Mouse (Mus musculus) kidney, adult 11 months (tissue): ENCODE data around the gene Atp5j2.
"Not testable (repeated sequence)": the region's sequence is repeated elsewhere in the genome, so short reads cannot be mapped to it uniquely, and the experiment has no call there.

ENCODE experiments used
- DNase-seq: peaks from one replicate; pipeline ENCODE4 v3.0.0; 2022

Atp5j2 gene

DNA sequence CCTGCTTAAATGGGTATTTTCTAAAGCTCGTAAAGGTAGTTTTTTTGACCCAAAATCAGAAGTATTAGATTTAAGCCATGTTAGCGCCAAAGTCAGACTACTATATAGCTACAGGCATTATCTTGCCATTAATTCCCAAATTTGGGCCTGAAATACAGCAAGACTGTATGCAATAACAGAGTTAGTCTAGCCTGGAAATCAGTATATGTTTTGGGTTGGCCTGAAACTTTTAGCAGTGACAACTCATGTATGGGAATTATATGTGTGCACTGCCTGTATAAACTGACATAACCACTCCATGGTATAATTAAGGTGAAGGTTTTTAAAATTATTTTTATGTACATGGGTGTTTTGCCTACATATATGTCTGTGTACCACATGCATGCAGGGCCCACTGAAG, at the start of gene Atp5j2:
Gene Atp5j2 (minus strand): TSS at position 101 of the 400 bp plus-strand sequence.
- DNase-seq: no peak

DNA sequence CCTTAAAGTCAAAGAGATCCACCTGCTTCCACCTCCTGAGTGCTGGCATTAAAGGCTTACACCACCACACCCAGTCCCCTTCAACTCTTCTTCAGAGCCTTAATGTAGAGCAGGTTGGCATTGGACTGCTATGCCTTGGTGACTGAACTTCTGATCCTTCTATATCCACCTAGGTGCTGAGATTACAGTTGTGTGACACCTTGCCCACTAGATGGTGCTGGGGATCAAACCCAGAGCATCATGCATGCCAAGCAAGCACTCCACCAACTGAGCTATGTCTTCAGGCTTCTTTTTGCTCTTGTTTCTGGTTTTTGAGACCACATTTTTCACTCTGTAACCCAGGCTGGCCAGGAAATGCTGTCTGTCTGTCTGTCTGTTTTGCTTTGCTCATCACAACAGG, 42.8 kb upstream of the Atp5j2 start:
- no peak for DNase-seq

DNA sequence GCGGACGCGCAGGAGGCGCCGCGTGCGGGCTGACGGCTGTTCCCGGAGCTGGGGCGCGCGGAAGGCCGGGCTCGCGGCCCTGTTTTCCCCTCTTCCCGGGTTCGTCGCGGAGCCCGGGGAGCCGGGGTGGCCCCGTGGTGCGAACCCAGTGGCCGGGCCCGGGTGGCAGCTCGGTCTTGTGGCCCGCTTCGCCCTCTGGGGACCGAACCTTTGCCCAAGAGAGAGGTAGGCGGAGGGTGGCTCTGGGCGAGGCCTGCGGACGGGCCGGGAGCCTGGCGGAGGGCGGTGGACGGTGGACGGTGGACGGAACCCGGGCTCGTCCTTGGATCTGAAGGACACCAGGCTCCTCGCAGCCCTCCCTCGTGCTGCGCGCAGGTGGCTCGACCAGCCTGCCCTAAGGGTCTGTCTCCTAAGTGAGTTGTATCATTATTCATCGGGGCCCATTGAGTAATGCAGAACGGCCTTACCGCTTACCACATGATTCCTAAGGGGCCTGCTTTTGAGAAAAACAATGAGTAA, 40.1 kb upstream of the Atp5j2 start:
- DNase-seq: no peak

DNA sequence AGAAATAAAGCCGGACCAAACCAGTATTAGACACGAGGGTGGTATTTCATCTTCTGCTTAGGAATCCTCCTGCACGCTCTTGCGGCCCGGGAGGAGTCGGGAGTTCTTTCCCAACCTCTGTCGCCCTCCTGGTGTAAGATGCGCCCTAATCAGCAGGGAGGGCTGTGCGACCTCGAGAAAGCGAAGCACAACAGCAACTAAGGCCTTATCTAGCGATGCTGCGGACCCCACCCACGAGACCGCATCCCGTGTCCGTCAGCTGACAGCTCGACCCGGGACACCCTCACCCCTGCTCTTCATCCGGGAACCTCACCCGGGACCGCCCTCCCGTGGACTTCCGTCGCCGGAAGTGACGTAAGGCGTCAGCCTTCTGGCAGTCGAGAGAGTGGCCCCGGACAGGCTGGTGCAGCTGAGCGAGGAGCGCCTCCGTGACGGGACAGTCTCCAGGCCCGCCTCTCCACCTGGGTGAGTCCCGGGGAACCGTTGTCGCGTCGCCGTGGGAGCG, 39.6 kb upstream of the Atp5j2 start, which contains the start of gene Zfp655:
Gene Zfp655 (plus strand): TSS at position 349 of the 505 bp plus-strand sequence.
- peak; percentile 97 for DNase-seq

DNA sequence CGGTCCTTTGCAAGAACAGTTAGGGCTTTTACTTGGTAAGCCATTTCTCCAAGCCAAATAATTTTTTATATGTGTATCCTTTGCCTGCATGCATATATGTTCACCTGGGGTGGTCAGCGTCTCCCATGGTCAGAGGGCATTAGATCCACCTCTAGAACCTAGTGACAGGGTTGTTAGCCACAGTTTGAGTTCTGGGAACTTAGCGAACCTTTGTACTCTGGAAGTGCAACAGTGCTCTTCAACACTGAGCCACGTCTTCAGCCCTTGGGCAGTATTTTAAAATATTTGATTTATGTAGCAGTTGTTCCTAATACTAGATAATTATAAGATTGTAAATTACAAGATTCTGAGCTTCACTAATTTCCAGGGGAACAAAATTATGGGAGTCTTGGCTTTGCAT, 38.8 kb upstream of the Atp5j2 start:
- DNase-seq: peak; percentile 23

DNA sequence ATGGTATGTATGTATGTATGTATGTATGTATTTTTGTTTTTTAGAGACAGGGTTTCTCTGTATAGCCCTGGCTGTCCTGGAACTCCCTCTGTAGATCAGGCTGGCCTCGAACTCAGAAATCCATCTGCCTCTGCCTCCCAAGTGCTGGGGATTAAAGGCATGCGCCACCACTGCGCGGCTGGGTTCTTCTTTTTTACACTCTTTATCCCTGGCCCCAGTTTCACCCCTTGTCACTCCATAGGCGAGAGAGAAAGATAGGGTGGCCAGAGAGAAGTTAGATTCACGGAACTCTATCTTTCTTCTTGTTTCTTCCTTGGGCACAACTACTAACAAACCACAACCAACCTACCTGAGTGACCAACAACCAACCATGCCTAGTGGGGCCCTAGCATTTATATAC, 37.4 kb upstream of the Atp5j2 start:
- not testable (repeated sequence) for DNase-seq

DNA sequence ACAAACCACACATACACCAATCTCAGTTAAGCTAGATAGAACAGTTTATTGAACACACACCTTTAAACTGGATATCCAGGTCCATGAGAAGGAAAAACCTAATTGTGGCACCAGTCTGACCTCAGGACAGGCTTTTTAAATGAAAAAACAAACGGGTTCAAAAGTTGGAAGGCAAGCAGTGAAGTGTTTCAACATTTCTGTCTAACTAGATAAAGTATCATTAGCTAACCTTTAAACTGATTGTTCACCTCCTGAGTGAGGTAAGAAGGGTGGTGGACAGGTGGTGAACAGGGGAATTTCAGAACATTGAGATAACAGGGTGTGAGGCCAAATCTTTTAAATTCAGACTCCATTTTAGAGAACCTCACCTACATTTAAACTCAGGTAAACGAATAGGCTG, 34.6 kb upstream of the Atp5j2 start:
- no peak for DNase-seq

DNA sequence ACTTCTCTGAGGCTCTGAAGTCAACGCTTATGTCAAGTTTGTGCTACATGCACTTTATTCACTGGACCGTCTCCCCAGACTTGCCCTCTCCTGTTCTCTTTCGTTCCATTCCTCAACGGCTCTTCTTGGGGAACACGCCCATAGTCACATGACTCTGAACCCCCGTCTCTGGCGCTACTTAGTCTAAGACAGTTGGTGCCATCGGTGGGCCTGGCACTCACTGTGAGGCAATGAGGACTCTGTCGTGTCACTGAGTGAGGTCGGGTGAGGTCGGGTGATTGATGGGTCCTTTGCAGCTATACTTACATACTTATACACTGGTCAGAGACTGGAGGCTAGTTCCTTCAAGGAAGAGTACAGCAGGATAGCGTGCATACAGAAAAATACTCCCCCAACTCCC, 31.5 kb upstream of the Atp5j2 start:
- DNase-seq: no peak

DNA sequence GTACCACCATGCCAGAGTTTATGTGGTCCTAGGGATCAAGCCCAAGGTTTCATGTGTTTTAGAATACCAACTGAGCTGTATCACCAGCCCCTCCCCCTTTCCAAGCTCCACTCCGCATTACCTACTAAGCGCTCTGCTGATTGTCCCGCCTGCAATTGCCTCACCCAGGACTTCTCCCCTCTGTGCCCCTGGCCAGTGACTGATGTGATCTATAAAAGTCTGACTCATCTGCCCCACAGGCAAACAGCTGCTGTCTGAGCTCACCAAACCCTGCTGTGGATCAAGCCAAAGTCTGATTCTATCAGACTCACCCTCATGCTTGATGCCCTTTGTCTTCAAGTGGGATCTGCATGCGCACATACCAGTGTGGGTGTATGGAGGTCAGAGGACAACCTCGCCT, 31.0 kb upstream of the Atp5j2 start:
- no peak for DNase-seq

DNA sequence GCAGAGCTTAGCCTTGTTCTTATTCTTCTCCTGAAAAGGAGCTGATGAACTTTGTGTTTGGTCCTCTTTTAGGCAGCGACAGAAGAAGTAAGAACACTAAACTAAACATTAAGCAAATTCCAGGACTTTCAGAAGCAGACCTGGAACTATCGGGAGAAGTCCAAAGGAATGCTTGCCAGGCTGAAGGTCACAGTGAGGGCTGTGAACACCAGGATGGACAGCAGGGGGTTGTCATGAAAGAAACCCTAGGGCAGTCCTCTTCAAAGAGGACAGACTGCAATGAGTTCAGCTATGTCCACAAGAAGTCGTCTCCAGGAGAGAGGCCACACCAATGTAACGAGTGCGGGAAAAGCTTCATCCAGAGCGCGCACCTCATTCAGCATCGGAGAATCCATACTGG, 28.1 kb upstream of the Atp5j2 start:
- peak; percentile 68 for DNase-seq

DNA sequence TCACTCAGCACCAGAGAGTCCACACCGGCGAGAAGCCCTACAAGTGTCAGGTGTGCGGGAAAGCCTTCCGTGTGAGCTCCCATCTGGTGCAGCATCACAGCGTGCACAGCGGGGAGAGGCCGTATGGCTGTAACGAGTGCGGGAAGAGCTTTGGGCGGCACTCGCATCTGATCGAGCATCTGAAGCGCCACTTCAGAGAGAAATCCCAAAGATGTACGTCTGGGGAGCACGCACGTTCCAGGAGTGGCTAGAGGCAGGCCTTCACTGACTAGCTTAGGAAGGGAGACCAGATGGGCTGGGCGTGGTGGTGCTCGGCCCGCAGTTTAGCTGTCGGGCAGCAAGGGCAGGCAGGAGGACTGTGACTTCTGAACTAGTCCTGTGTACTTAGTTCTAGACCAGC, 26.8 kb upstream of the Atp5j2 start:
- DNase-seq: no peak

DNA sequence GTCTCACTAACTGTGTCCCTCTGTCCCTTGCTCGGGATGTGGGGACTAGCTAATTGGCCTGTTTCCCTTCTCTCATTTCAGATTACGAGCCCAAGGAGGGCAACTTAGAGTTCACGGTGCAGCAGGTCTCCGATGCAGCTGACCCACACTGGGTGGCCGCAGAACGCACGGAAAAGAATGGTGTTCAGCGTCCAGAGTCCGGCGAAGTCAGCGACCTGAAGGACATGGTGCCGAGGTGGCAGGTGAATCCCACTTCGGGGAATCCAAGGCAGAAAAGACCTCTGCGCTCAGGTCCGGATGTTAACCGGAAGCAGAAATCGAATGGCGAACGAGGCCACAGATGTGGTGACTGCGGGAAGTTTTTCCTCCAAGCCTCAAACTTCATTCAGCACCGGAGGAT, 26.3 kb upstream of the Atp5j2 start:
- DNase-seq: no peak

DNA sequence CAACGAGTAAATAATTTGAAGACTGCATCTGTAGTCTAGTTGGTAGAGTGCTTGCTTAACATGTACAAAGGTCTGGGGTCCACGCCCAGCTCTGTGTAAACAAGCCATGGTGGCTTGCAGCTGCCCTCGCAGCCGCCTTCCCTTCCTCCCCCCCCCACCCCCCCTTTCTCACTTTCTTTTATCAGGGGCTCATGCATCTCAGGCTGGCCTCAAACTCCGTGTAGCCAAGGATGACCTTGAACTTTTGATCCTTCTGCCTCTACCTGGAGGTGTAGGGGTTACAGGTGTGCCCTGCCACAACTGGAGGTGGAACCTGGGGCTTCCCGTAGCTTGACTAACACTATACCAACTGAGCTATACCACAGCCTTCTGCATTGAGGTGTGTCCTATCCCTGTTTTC, 25.9 kb upstream of the Atp5j2 start:
- DNase-seq: no peak

DNA sequence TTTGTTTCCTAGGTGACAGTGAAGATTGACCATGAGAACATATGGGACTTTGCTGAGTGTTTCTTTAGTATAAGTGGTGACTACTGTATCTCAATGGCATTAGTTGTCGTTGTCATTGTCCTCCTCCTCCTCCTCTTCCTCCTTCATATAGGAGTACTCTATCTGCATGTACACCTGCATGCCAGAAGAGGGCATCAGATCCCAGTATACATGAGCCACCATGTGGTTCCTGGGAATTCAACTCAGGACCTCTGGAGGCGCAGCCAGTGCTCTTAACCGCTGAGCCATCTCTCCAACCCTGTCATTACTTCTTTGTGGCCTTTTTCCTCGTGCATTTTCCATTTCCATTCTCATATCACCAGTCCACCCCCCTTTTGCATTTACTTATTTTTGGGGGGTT, 22.8 kb upstream of the Atp5j2 start:
- DNase-seq: no peak

DNA sequence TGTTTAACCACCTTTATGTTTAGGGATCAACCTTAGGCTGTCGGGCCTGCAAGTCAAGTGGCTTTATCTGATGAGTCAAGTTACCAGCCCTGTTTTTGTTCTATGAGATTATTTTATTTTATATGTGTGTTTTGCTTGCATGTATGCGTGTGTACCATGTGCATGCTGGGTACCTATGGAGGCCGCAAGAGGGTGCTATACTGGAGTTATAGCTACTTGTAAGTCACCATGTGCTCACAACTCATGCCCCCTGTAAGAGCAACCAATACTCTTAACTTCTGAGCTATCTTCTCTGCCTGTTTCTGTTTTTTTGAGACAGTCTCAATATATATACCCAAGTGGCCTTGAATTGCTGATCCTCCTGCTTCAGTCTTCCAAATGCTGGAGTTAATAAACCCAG, 21.6 kb upstream of the Atp5j2 start:
- DNase-seq: no peak

DNA sequence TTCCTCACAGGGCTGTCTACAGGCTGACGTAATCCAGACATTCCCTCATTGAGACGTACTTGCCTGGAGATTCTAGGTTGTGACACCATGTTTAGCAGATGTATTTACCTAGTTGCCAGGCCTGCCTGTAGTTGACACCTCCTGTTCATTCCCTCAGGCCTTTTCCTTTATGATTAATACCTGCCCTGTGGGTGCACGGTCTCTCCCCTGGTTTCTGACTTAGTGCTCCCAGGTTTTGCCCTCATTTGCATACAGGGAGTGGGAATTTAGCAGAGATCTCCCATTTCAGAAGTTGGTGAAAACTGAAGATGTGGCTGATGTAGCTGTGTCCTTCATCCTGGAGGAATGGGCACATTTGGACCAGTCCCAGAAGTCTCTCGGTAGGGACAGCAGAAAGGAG, 20.4 kb upstream of the Atp5j2 start:
- no peak for DNase-seq

DNA sequence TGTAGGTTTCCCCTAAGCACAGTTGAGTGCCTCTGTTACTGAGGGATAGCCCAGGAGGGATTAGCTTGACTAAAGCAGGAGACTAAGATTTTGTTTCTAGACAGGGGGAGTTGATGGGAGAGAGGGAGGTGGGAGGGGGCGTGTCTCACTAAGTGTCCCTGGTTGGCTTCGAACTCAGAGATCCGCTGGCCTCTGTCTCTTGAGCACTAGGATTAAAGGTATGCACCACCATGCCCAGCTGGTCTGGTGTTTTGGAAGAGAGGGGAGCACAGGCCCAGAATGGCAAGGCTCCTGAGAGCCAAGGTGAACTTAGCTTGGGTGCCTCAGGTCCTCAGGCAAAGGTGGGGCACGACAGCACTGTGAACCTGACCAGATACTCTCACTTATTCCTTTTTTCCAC, 19.5 kb upstream of the Atp5j2 start:
- DNase-seq: no peak

DNA sequence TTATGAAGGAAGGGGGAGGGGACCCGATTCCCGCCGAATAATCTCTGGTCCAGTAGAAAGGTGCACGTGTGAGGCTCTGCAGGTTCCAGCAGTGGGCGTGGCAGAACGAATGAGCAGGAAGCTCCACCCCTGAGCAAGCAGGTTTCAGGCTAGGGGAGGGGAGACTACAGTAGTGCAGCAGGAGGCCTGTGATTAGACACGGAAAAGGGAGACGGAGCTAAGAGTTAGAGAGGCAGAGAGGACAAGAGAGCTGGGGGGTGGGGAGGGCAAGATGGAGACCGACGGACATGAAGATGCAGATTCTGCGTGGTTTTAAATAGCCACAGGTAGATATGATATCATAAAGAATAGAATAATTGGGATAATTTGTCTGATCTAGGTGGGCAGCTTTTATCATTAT, 16.5 kb upstream of the Atp5j2 start:
- not testable (repeated sequence) for DNase-seq

DNA sequence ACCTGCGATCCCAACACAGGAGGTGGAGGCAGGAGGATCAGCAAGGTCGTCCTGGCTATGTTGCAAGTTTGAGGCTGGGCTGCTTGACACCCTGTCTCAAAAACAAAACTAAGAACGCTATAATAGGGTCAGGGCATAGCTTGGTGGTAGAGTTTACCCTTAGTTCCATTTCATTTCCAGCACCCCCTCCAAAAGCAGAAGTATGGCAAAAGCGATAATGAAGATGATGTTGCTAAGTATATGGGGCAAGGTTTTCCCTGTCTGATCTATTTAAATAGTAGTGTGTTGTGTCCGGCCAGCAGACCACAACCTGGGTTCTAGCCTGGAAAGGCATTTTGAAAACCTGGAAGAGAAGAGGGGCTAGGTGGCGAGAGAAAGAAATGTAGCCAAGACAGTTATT, 16.1 kb upstream of the Atp5j2 start:
- DNase-seq: no peak

DNA sequence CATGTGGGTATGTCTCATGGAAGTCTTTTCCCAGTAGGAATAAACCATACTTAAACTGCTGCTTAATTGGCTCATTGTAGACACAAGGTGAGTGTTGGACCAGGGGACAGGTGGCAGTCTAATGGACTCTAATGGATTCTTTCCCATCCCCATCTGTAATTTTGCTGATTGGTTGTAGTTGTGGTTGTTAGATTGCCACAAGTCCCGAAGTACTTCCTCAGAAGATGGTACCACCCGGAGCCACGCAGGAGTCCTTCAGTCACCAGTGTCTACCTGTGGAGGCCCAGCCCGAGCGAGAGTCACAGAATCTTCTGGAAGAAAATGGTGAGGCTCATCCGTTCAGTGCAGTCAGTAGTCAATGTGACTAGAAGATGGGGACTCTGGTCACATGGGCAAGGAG, 15.5 kb upstream of the Atp5j2 start:
- DNase-seq: no peak

DNA sequence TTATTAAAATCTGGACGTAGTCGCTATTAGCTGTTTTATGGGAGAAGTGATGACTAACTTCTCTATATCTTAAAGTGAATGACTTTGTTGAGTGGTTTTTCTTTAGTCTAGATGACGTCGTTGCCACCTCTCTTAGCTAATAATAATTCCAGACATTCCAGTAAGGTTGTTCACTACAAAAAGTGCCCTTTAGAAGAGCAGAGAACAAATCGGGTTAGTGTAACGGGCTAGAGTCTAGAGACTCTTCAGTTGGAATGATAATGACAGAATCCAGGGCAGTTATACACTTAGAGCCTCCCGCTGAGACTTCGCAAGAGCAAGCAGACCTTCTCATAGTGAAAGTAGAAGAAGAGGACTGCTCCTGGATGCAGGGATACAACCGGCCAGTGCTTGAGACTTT, 13.2 kb upstream of the Atp5j2 start:
- DNase-seq: no peak

DNA sequence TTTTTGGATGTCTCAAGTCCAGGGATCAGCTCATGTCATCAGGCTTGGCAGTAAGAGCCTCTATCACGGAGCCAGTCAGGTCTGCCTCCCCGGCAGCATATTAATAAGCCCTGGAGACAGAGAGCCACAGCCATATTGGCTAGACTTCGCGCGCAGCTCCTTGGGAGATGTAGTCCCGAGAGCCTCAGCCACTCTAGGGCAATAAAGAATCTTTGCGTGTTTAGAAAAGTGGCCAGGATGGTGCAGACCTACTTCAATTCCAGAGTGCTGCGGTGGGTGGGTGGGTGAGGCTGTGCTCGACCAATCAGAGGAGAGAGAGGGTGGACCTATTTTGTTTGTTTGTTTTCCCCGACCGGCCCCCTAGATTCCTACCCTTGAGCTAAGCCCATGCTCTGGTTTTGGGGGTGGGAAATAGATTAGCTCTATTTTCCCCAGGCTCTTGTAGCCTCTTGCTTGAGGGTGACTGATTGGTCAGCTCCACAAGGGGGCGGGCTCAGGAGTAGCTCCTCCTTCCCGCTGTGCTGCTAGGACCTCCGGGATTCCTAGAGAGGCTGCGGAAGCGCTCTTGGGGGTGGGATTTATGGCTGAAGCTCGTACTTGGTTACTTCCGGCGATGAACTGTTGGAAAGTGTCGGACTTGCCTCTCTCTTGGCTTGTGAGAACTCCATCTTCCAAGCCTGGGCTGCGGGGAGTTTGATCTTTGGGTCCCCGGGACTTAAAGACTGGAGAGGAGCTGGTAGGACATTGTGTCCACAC, 12.3 kb upstream of the Atp5j2 start, which contains the start of gene Zkscan5:
Gene Zkscan5 (plus strand): TSS at position 627 of the 756 bp plus-strand sequence.
- DNase-seq: peak; percentile 99

DNA sequence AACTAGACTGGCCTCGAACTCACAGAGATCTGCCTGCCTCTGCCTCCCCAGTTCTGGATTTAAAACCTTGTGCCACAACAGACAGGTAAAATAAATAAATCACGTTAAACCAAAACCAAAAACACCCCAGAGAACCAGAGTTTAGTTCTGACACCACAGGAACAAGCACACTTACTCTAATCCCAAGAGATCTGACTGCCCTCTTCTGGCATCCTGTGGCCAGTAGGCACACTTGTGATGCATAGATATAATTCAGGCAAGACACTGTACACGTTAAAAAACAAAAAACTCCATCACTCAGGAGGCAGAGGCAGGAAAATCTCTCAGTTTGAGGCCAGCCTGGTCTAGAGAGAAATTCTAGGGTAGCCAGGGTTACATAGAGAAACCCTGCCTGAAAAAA, 10.6 kb upstream of the Atp5j2 start:
- no peak for DNase-seq

DNA sequence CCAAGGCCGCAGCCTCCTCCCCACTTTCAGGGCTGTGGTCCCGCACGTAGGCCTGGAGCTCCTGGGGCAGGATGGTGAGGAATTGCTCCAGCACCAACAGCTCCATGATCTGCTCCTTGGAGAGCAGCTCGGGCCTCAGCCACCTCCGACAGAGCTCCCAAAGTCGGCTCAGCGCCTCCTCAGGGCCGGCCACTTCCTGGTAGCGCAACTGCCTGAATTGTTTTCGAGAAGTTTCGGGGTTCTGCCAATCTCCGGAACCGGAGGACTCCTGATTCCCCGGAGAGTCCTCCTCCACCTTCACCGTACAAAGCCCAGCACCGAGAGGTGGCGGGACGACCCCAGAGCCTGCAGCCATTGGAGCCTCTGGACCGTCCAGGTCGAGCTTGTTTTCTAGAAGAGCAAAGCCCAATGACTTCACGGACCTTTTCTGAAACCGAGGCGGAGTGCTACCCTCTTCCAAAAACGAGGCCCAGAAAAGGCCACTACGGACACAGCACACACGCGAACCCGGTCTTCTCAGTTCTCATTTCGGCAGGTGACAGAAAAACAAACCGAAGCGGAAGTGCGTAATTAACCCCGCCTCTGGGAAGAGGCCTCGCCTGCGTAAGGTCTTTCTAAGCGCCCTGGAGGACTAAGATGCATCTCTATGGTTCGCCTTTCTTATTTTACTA, 9.6 kb upstream of the Atp5j2 start, which contains the start of gene Zkscan14:
Gene Zkscan14 (minus strand): TSS at position 548 of the 671 bp plus-strand sequence.
- DNase-seq: peak; percentile 66
